Mouse (Mus musculus): Measurements from ENCODE around the gene Srcin1. TPM values are rescaled to one million over a fixed set of nuclear protein-coding genes. Genes with fewer than 3 reads are reported as not detected.

The Srcin1 gene
- polyA plus RNA-seq, 1 experiment from 2014 or later, result 0.87 TPM

DNA sequence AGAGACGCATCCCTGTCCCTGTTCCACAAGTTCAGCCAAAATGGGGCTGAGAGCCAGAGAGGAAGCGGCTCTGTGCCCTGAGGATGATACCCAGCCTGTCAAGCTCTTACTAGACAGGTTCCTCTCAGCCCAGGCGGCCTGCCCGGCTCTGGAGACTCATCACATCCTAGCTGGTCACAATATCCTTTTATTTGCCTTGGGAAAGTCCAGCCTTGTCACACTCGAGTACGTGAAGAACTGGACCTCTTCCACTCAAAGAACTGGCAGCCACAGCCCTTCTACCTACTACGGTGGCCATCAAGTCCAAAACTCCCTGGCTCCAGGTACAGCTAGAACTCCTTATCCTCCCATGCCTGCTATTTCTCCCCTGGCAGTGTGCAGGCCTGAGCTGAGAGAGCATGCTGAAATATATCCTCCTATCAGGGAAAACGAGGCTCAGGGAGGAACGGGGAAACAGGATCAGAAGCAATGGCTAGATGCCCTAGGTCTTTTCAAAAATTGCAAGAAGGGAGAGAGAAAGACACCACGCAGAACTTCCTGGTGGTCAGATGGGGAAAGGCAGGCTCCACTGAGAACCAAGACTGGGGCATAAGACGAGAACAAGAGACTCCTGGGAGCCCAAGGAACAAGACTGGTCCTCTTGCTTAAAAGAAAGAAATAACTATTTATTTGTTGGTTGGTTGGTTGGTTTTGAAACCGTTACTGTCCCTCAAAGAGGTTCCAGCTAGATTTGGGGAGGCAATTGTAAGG, 27.9 kb downstream of the Srcin1 start:
- no peak overlapping the region for H3K4me2 ChIP-seq
- no peak for ATAC-seq (ENCODE audit: borderline replicate concordance, extremely low read depth, low FRiP score, low TSS enrichment)
- H3K4me1 ChIP-seq, result peaks cover 13% of the 10 kb centered on the region
- no peaks in the 10 kb centered on the region for H3K36me3 ChIP-seq
- no peak overlapping the region for H3K9ac ChIP-seq
- 57% methylated on average over 12 of the region's 12 CpGs for WGBS
- no peaks in the 10 kb centered on the region for H3K9me3 ChIP-seq
- no peak overlapping the region for H3K27ac ChIP-seq
- peaks cover 96% of the 10 kb centered on the region for H3K27me3 ChIP-seq
- H3K4me3 ChIP-seq, result no peak overlapping the region

GRCm38 (mm10) chr11:97546804-97547411, 29.1 kb downstream of the Srcin1 start:
- ATAC-seq (ENCODE audit: borderline replicate concordance, extremely low read depth, low FRiP score, low TSS enrichment), result no peak; the same call in 1 of the 2 replicates
- under 1% methylated on average over 40 of the region's 73 CpGs for WGBS
- H3K4me2 ChIP-seq, result peak overlapping the region; percentile 99

DNA sequence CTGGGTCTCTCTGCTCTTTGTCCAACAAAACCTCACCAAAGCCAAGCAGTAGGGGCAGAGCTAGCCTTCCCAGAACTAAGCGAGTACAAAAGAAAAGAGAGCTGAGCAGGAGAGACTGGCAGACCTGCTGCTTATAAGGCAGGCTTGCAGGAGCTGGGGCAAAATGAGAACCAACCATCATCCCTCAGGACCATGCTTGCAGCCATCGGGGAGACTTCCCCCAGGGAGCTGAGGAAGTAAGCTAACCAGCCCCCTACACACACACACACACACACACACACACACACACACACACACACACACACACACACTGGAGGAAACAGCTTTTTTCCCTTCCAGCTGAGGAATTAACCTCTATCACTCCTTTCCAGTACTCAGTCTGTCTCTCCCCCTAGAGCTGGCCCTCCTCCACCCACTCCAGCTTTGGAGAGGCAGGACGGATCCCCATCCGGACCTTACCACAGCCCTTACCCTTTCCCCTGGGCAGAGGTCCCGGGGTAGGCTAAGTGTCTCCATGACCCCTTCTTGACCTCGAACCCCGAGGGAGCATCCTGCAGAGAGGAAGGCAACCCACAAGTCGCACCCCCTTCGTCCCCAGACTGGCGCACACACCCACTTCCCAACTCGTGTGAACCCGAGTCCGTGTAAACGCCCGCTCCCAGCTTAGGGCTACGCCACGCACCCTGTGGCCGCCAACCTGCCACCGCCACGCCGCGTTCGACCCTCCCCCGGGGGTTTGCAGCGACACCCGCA, 30.0 kb downstream of the Srcin1 start:
- Histone ChIP-seq H3K27ac (no peak overlapping the region), H3K4me2 (peak overlapping the region; percentile 99), H3K9ac (peak overlapping the region; percentile 29), H3K4me3 (peak overlapping the region; percentile 51), H3K9me3 (no peaks in the 10 kb centered on the region), H3K36me3 (no peaks in the 10 kb centered on the region), H3K27me3 (peaks cover 99% of the 10 kb centered on the region), H3K4me1 (peaks cover 13% of the 10 kb centered on the region)
- ATAC-seq (ENCODE audit: borderline replicate concordance, extremely low read depth, low FRiP score, low TSS enrichment), result no peak
- WGBS, result 2% methylated on average over 26 of the region's 26 CpGs

More at GRCm38 (mm10) chr11:97546804-97547411, 29.1 kb downstream of the Srcin1 start:
- Histone ChIP-seq H3K4me1 (peaks cover 13% of the 10 kb centered on the region), H3K4me3 (peak overlapping the region; percentile 51), H3K27me3 (peaks cover 100% of the 10 kb centered on the region), H3K27ac (no peak overlapping the region), H3K9me3 (no peaks in the 10 kb centered on the region), H3K9ac (peak overlapping the region; percentile 29; the same call in 1 of the 2 replicates), H3K36me3 (no peaks in the 10 kb centered on the region)

DNA sequence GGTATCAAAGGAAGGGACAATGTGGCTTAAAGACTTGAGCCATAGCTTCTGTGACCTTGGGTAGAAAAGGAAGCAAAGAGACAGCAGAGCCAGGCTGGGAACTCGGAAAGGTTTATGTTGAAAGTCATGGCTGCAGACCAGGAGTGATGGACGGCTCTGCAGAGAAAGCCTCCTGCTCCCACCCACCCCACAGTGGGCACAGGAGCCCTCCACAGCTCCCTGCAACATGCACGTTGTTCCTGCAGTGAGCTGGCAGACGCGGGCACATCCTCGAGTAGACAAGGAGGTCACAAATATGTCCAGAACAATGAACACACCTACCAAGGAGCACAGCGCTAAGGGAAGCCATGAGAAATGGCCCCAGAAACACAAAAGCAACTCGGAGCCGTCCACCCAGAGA, 32.1 kb downstream of the Srcin1 start:
- H3K4me3 ChIP-seq, result no peak overlapping the region
- no peak overlapping the region for H3K27ac ChIP-seq
- no peak overlapping the region for H3K4me2 ChIP-seq
- WGBS, result 78% methylated on average over 9 of the region's 9 CpGs
- ATAC-seq (ENCODE audit: borderline replicate concordance, extremely low read depth, low FRiP score, low TSS enrichment), result no peak
- H3K9ac ChIP-seq, result no peak overlapping the region
- peaks cover 86% of the 10 kb centered on the region for H3K27me3 ChIP-seq
- peaks cover 22% of the 10 kb centered on the region for H3K4me1 ChIP-seq
- H3K9me3 ChIP-seq, result no peaks in the 10 kb centered on the region
- H3K36me3 ChIP-seq, result no peaks in the 10 kb centered on the region

GRCm38 (mm10) chr11:97543181-97543733, 32.7 kb downstream of the Srcin1 start:
- no peak overlapping the region for H3K4me3 ChIP-seq
- no peak overlapping the region for H3K27ac ChIP-seq
- peaks cover 22% of the 10 kb centered on the region for H3K4me1 ChIP-seq
- WGBS, result 56% methylated on average over 12 of the region's 12 CpGs
- H3K4me2 ChIP-seq, result no peak overlapping the region
- H3K9me3 ChIP-seq, result no peaks in the 10 kb centered on the region
- peaks cover 86% of the 10 kb centered on the region for H3K27me3 ChIP-seq
- no peaks in the 10 kb centered on the region for H3K36me3 ChIP-seq
- H3K9ac ChIP-seq, result no peak overlapping the region
- no peak for ATAC-seq (ENCODE audit: borderline replicate concordance, extremely low read depth, low FRiP score, low TSS enrichment)

DNA sequence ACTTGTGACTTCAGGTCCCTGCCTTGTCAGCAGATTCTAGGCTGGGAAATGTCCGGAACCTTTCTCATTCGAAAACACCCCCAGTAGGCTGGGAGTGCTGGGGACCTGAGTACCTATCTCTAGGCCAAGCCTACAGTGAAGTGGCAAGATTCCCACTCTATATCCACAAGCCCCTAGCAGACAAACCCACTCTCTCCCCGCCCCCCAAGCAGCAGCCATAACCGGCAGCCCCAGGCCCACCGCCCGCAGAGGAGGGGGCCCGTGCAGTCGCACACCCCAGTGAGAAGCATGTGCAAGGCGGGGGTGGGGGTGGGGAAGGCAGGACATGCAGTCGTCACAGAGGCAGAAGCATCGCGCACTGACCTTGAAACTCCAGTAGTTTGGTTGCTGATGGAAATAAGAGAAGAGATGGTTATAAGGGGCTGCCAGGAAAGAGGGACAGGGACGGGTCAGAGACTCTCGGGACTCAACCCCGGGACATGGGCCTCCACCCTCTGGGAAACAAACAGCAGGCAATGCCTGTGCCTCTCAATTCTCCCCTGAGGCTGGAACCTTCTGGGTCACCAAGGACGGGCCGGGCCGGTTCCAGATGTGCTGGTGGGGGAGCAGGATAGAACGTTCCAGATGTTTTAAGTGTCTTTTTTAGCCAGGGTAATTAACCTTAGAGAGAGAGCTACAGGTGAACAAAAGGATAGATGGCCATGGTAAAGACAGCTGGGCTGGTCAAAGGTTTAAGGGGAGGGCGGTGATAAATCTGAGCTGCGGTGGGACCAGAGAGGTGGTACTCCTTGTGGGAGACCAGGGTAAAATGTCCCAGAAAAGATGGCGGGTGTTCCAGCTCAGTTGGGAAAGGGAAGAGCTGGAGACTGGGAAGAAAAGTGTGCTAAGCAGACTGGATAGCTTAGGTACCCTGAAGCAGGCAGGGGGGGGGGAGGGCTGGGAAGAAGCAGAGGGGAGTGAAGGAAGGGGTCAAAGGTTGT, 33.5 kb downstream of the Srcin1 start:
- Histone ChIP-seq H3K4me3 (no peak overlapping the region), H3K4me2 (no peak overlapping the region), H3K4me1 (peaks cover 22% of the 10 kb centered on the region), H3K27me3 (peaks cover 86% of the 10 kb centered on the region), H3K36me3 (no peaks in the 10 kb centered on the region), H3K9me3 (no peaks in the 10 kb centered on the region), H3K9ac (no peak overlapping the region), H3K27ac (no peak overlapping the region)
- WGBS, result 73% methylated on average over 22 of the region's 22 CpGs
- no peak for ATAC-seq (ENCODE audit: borderline replicate concordance, extremely low read depth, low FRiP score, low TSS enrichment)

GRCm38 (mm10) chr11:97540604-97541003, 35.4 kb downstream of the Srcin1 start:
- no peak overlapping the region for H3K27ac ChIP-seq
- peaks cover 23% of the 10 kb centered on the region for H3K4me1 ChIP-seq
- 11% methylated on average over 3 of the region's 3 CpGs for WGBS
- H3K27me3 ChIP-seq, result peaks cover 86% of the 10 kb centered on the region
- H3K9ac ChIP-seq, result no peak overlapping the region
- no peaks in the 10 kb centered on the region for H3K36me3 ChIP-seq
- no peak overlapping the region for H3K4me3 ChIP-seq
- H3K4me2 ChIP-seq, result no peak overlapping the region
- H3K9me3 ChIP-seq, result no peaks in the 10 kb centered on the region
- ATAC-seq (ENCODE audit: borderline replicate concordance, extremely low read depth, low FRiP score, low TSS enrichment), result peak; percentile 40; the same call in 1 of the 2 replicates

DNA sequence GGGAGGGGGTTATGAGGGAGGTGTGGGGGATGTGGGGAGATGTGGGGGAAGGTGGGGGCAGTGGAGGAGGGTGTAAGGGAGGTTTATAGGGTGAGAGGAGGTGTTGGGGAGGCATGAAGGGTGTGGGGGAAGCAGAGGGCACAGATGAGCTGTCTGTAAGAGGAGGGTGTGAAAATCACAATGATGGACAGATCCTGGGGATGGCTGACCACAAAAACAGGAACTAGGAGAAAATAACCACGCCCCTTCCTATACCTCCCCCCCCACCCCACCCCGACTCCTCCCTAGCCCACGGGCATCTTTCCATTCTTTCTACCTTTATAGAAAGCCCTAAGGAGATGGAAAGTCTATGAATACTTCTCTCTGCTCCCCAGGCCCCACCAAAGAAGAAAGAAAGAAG, 35.9 kb downstream of the Srcin1 start:
- H3K27me3 ChIP-seq, result peaks cover 86% of the 10 kb centered on the region
- H3K36me3 ChIP-seq, result no peaks in the 10 kb centered on the region
- no peak for ATAC-seq (ENCODE audit: borderline replicate concordance, extremely low read depth, low FRiP score, low TSS enrichment)
- H3K4me1 ChIP-seq, result peaks cover 24% of the 10 kb centered on the region
- no peaks in the 10 kb centered on the region for H3K9me3 ChIP-seq
- H3K4me2 ChIP-seq, result no peak overlapping the region
- H3K4me3 ChIP-seq, result no peak overlapping the region
- 61% methylated on average over 3 of the region's 3 CpGs for WGBS
- no peak overlapping the region for H3K9ac ChIP-seq
- no peak overlapping the region for H3K27ac ChIP-seq

- H3K27ac ChIP-seq, result no peak overlapping the region
- H3K4me3 ChIP-seq, result no peak overlapping the region
- H3K4me2 ChIP-seq, result no peak overlapping the region
- H3K9me3 ChIP-seq, result no peaks in the 10 kb centered on the region
- H3K9ac ChIP-seq, result no peak overlapping the region
- no peak for ATAC-seq (ENCODE audit: borderline replicate concordance, extremely low read depth, low FRiP score, low TSS enrichment)
- peaks cover 86% of the 10 kb centered on the region for H3K27me3 ChIP-seq
- peaks cover 29% of the 10 kb centered on the region for H3K4me1 ChIP-seq
- WGBS, result 55% methylated on average over 5 of the region's 5 CpGs
- no peaks in the 10 kb centered on the region for H3K36me3 ChIP-seq
Measured at GRCm38 (mm10) chr11:97539622-97540021, 36.4 kb downstream of the Srcin1 start.

DNA sequence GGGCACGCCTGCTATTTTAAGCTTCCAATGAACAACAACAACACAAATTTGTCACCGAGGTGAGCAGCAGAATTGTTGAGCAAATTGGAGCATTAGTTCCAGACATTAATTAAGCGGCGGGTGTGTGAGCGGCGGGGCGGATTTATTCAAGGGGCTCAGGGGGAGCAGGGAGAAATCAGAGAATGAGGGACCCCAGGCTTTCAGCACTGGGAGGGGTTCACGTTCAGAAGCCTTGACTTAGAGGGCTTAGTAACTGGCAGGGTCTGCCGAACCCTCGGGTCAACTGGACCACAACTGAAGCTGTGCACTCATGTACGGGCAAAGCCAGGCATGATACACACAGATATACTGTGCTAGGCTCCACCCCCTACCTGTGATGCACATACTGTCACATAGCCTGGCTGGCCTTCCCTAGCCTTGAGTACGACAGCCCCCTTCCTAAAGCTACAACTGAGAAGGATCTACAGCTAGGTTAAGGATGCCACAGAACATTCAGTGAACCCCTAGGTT, 38.4 kb downstream of the Srcin1 start:
- Histone ChIP-seq H3K4me2 (peak overlapping the region; percentile 60; the same call in 1 of the 2 replicates), H3K36me3 (no peaks in the 10 kb centered on the region), H3K4me3 (peak overlapping the region; percentile 31; the same call in 1 of the 2 replicates), H3K4me1 (peaks cover 42% of the 10 kb centered on the region), H3K9me3 (no peaks in the 10 kb centered on the region), H3K27ac (no peak overlapping the region), H3K27me3 (peaks cover 86% of the 10 kb centered on the region), H3K9ac (no peak overlapping the region)
- ATAC-seq (ENCODE audit: borderline replicate concordance, extremely low read depth, low FRiP score, low TSS enrichment), result no peak
- 34% methylated on average over 12 of the region's 12 CpGs for WGBS

Measured in lung, embryonic 15.5 days (tissue).